Mouse (Mus musculus) heart, postnatal 36 days (tissue): ENCODE data around the gene Mrpl20. TPM values are rescaled to one million over a fixed set of nuclear protein-coding genes. Genes with fewer than 3 reads are reported as not detected.
A peak's percentile ranks its signal among the peaks of the same experiment; 100 is the strongest.

Experiments used
- DNase-seq, 2 experiments: peaks; one replicate each; pipeline ENCODE4 v3.0.0; 2021 to 2022
- intact Hi-C: fragments of 180-260 bp; cut with DNase I; formaldehyde crosslinking; loops from one replicate; pipeline ENCODE4 v1.15.1; 2025
- total RNA-seq, 2 experiments: library from RNA; stranded (reverse); gene quantifications; 2 replicates each; pipeline ENCODE4 v1.2.3; 2021

Mrpl20 gene
- 10 to 100 TPM; 77.8 to 81.1 TPM for total RNA-seq

GRCm38 (mm10) chr4:155802741-155803339, at the start of gene Mrpl20:
Mrpl20 (plus strand) TSS chr4:155802878.
- intact Hi-C loops, result no loop called here
- no peak for DNase-seq

- no peak for DNase-seq
Measured at GRCm38 (mm10) chr4:155757011-155757410, 45.7 kb upstream of the Mrpl20 start.

GRCm38 (mm10) chr4:155759862-155760612, 42.6 kb upstream of the Mrpl20 start:
- intact Hi-C loops, result loop anchor here (5.0 kb wide), 2 partner anchors 38 to 138 kb away; partner anchors contain the start of gene Cdk11b
- DNase-seq, result no peak

More at GRCm38 (mm10) chr4:155757011-155757410, 45.7 kb upstream of the Mrpl20 start:
- intact Hi-C loops, result loop anchor here (5.0 kb wide), 1 partner anchor 35 kb away; no protein-coding TSS in a partner anchor

GRCm38 (mm10) chr4:155760613-155761355, 41.9 kb upstream of the Mrpl20 start, which contains the start of gene Atad3a:
Atad3a (minus strand) TSS chr4:155761093.
- intact Hi-C loops, result loop anchor here (5.0 kb wide), 1 partner anchor 138 kb away; the partner anchor contains the start of gene Cdk11b

GRCm38 (mm10) chr4:155761356-155762099, 41.1 kb upstream of the Mrpl20 start:
- intact Hi-C loops, result loop anchor here (5.0 kb wide), 1 partner anchor 139 kb away; the partner anchor contains the start of gene Cdk11b
- DNase-seq, result no peak

More at GRCm38 (mm10) chr4:155760613-155761355, 41.9 kb upstream of the Mrpl20 start, which contains the start of gene Atad3a:
- DNase-seq, result peak; percentile 98

GRCm38 (mm10) chr4:155762357-155762756, 40.3 kb upstream of the Mrpl20 start:
- no peak for DNase-seq
- intact Hi-C loops, result loop anchor here (5.0 kb wide), 1 partner anchor 140 kb away; the partner anchor contains the start of gene Cdk11b

- DNase-seq, result no peak
- intact Hi-C loops, result loop anchor here (1.0 kb wide), 1 partner anchor 15 kb away; no protein-coding TSS in a partner anchor
Measured at GRCm38 (mm10) chr4:155769496-155769879, 33.2 kb upstream of the Mrpl20 start.

GRCm38 (mm10) chr4:155769880-155770512, 32.7 kb upstream of the Mrpl20 start:
- peak; percentile 93 to 96 for DNase-seq
- intact Hi-C loops, result loop anchor here (1.0 to 2.0 kb wide), 2 partner anchors 14 to 49 kb away; no protein-coding TSS in a partner anchor

- no peak for DNase-seq
- intact Hi-C loops, result loop anchor here (2.0 kb wide), 1 partner anchor 50 kb away; no protein-coding TSS in a partner anchor
Measured at GRCm38 (mm10) chr4:155770626-155771025, 32.1 kb upstream of the Mrpl20 start.

GRCm38 (mm10) chr4:155771706-155772105, 31.0 kb upstream of the Mrpl20 start:
- no peak for DNase-seq
- intact Hi-C loops, result loop anchor here (2.0 kb wide), 1 partner anchor 51 kb away; no protein-coding TSS in a partner anchor

GRCm38 (mm10) chr4:155772786-155773185, 29.9 kb upstream of the Mrpl20 start:
- intact Hi-C loops, result no loop called here
- no peak for DNase-seq

GRCm38 (mm10) chr4:155773335-155774078, 29.2 kb upstream of the Mrpl20 start:
- DNase-seq, result no peak
- intact Hi-C loops, result no loop called here

- intact Hi-C loops, result no loop called here
- peak; percentile 89 to 91 for DNase-seq
Measured at GRCm38 (mm10) chr4:155774280-155774754, 28.4 kb upstream of the Mrpl20 start, which contains the start of gene Vwa1. Vwa1 (minus strand) TSS chr4:155774698.

- intact Hi-C loops, result no loop called here
- peak; percentile 82 to 83 for DNase-seq
Measured at GRCm38 (mm10) chr4:155774971-155775740, 27.5 kb upstream of the Mrpl20 start.

GRCm38 (mm10) chr4:155775855-155776254, 26.8 kb upstream of the Mrpl20 start:
- intact Hi-C loops, result no loop called here
- DNase-seq, result peak; percentile 52 to 63

GRCm38 (mm10) chr4:155776704-155777335, 25.9 kb upstream of the Mrpl20 start:
- DNase-seq, result no peak
- intact Hi-C loops, result no loop called here

GRCm38 (mm10) chr4:155777816-155778215, 24.9 kb upstream of the Mrpl20 start:
- intact Hi-C loops, result no loop called here
- DNase-seq, result no peak
